Mouse (Mus musculus) CH12.LX (cell line): ENCODE measurements at regions not wholly inside any gene's neighbourhood (a gene's known extent, or its start where the extent isn't known, plus 50 kb on each side); places are given as distances from the start of the nearest gene placed in this dataset.

Experiments used
- DNase-seq: peaks from one replicate; pipeline ENCODE4 v3.0.0-alpha.2; 2013; ENCODE audit errors: extremely low read depth
- H3K27ac ChIP-seq: 2 replicates; pipeline ENCODE4 v1.5.1; 2012; ENCODE audit warnings: low read depth, mild to moderate bottlenecking, control low read depth, moderate library complexity; ENCODE audit not compliant: insufficient read depth
- H3K27me3 ChIP-seq: replicated peaks from 2 replicates; pipeline ENCODE3; 2012; ENCODE audit warnings: inconsistent platforms
- H3K36me3 ChIP-seq, 2 experiments: replicated peaks in 1 of 2; 2 replicates each; pipeline versions ENCODE3 to v1.6.1; 2012; ENCODE audit warnings: inconsistent platforms in 1 of 2, low read length in 1 of 2, mild to moderate bottlenecking in 1 of 2, mixed read lengths in 1 of 2, moderate library complexity in 1 of 2; ENCODE audit not compliant: control insufficient read depth in 1 of 2, insufficient read depth in 1 of 2
- H3K4me1 ChIP-seq, 2 experiments: 2 replicates each; pipeline ENCODE4 v1.6.1; 2012; ENCODE audit warnings: inconsistent platforms in 1 of 2, moderate library complexity in 1 of 2; ENCODE audit not compliant: insufficient read depth in 2 of 2, control insufficient read depth in 1 of 2
- H3K4me2 ChIP-seq: 2 replicates; pipeline ENCODE4 v1.6.1; 2012; ENCODE audit warnings: low read depth, mild to moderate bottlenecking, control low read depth; ENCODE audit not compliant: poor library complexity, insufficient read depth, severe bottlenecking
- H3K4me3 ChIP-seq, 3 experiments: fragments of 150-350 bp in 1 of 3; sonication (generic) in 1 of 3; replicated peaks in 1 of 3; 2 replicates each; pipeline versions ENCODE3 to v1.5.1; 2011 to 2012; ENCODE audit warnings: low read depth in 2 of 3, low read length in 2 of 3, mild to moderate bottlenecking in 2 of 3, moderate library complexity in 2 of 3, control low read depth in 1 of 3, improper control_type of control experiment in 1 of 3, inconsistent platforms in 1 of 3, mixed read lengths in 1 of 3; ENCODE audit not compliant: poor library complexity in 1 of 3
- H3K79me2 ChIP-seq: replicated peaks from 2 replicates; pipeline ENCODE4 v1.6.1; 2012; ENCODE audit warnings: mild to moderate bottlenecking, moderate library complexity; ENCODE audit not compliant: control insufficient read depth, poor library complexity, insufficient read depth, severe bottlenecking; ENCODE audit errors: extremely low read depth
- H3K9ac ChIP-seq: 2 replicates; pipeline ENCODE4 v1.6.1; 2012; ENCODE audit warnings: low read depth, mild to moderate bottlenecking, control low read depth, moderate library complexity; ENCODE audit not compliant: insufficient read depth
- H3K9me3 ChIP-seq: replicated peaks from 2 replicates; pipeline ENCODE3; 2012; ENCODE audit warnings: low read length, inconsistent platforms, mixed read lengths
- BHLHE40 ChIP-seq: IDR thresholded peaks from 2 replicates; pipeline ENCODE4 v1.6.1; 2011; ENCODE audit warnings: mild to moderate bottlenecking, low read depth, low read length, improper control_type of control experiment
- CHD1 ChIP-seq: IDR thresholded peaks from 2 replicates; pipeline ENCODE4 v1.6.1; 2012; ENCODE audit warnings: low read depth, low read length, improper control_type of control experiment, inconsistent platforms
- CHD2 ChIP-seq: IDR thresholded peaks from 2 replicates; pipeline ENCODE4 v1.6.1; 2011; ENCODE audit warnings: low read length, improper control_type of control experiment
- E2F4 ChIP-seq: IDR thresholded peaks from 2 replicates; pipeline ENCODE4 v1.6.1; 2011; ENCODE audit warnings: low read depth, low read length, improper control_type of control experiment; ENCODE audit not compliant: insufficient replicate concordance
- ETS1 ChIP-seq: conservative IDR thresholded peaks from 2 replicates; pipeline ENCODE4 v1.6.1; 2012; ENCODE audit warnings: low read depth, mild to moderate bottlenecking, inconsistent platforms, low read length, improper control_type of control experiment, moderate library complexity
- GABPA ChIP-seq: IDR thresholded peaks from 2 replicates; pipeline ENCODE4 v1.6.1; 2012; ENCODE audit warnings: low read depth, low read length, improper control_type of control experiment, inconsistent platforms; ENCODE audit not compliant: insufficient replicate concordance
- IRF4 ChIP-seq: IDR thresholded peaks from 2 replicates; pipeline ENCODE4 v1.6.1; 2014; ENCODE audit warnings: low read depth, mild to moderate bottlenecking, inconsistent platforms, low read length, improper control_type of control experiment
- JUN ChIP-seq: IDR thresholded peaks from 2 replicates; pipeline ENCODE4 v1.6.1; 2011; ENCODE audit warnings: low read depth, mild to moderate bottlenecking, low read length, improper control_type of control experiment, moderate library complexity; ENCODE audit not compliant: insufficient read depth
- JUND ChIP-seq: conservative IDR thresholded peaks from 2 replicates; pipeline ENCODE4 v1.6.1; 2011; ENCODE audit warnings: low read depth, low read length, improper control_type of control experiment
- KAT2A ChIP-seq: IDR thresholded peaks from 2 replicates; pipeline ENCODE4 v1.6.1; 2012; ENCODE audit warnings: low read length, improper control_type of control experiment, inconsistent platforms; ENCODE audit not compliant: insufficient replicate concordance
- MAZ ChIP-seq: IDR thresholded peaks from 2 replicates; pipeline ENCODE4 v1.6.1; 2012; ENCODE audit warnings: low read depth, mild to moderate bottlenecking, inconsistent platforms, low read length, improper control_type of control experiment, moderate library complexity
- MYC ChIP-seq: IDR thresholded peaks from 2 replicates; pipeline ENCODE4 v1.6.1; 2011; ENCODE audit warnings: low read depth, mild to moderate bottlenecking, improper control_type of control experiment, low read length
- NELFE ChIP-seq: IDR thresholded peaks from 2 replicates; pipeline ENCODE4 v1.6.1; 2011; ENCODE audit warnings: low read depth, low read length, improper control_type of control experiment
- NRF1 ChIP-seq: IDR thresholded peaks from 2 replicates; pipeline ENCODE4 v1.6.1; 2014; ENCODE audit warnings: low read depth, mild to moderate bottlenecking, inconsistent platforms, low read length, improper control_type of control experiment, moderate library complexity
- PAX5 ChIP-seq: IDR thresholded peaks from 2 replicates; pipeline ENCODE4 v1.6.1; 2012; ENCODE audit warnings: low read length, inconsistent platforms, mixed read lengths
- SIN3A ChIP-seq: IDR thresholded peaks from 2 replicates; pipeline ENCODE4 v1.6.1; 2012; ENCODE audit warnings: low read length, improper control_type of control experiment, inconsistent platforms
- SMC3 ChIP-seq: IDR thresholded peaks from 2 replicates; pipeline ENCODE4 v1.6.1; 2011; ENCODE audit warnings: low read depth, low read length, improper control_type of control experiment
- TBP ChIP-seq: conservative IDR thresholded peaks from 2 replicates; pipeline ENCODE4 v1.6.1; 2011; ENCODE audit warnings: low read depth, low read length, improper control_type of control experiment
- USF2 ChIP-seq: conservative IDR thresholded peaks from 2 replicates; pipeline ENCODE4 v1.6.1; 2011; ENCODE audit warnings: low read depth, low read length, improper control_type of control experiment
- ZNF384 ChIP-seq: IDR thresholded peaks from 2 replicates; pipeline ENCODE4 v1.6.1; 2012; ENCODE audit warnings: low read depth, low read length, improper control_type of control experiment, inconsistent platforms
- dilution Hi-C: fragments of 300-500 bp; cut with MboI; formaldehyde crosslinking; loops from 2 replicates; pipeline ENCODE4 v1.14.3; 2020; ENCODE audit warnings: low sequenced_read_pairs; ENCODE audit not compliant: extremely low pct_unique_long_range_greater_than_20kb, extremely low pct_ligation_motif_present
- in situ Hi-C: fragments of 300-500 bp; cut with MboI; formaldehyde crosslinking; loops from 3 replicates; pipeline ENCODE4 v1.14.3; 2019; ENCODE audit warnings: low sequenced_read_pairs, low pct_ligation_motif_present, low pct_unique_long_range_greater_than_20kb, mixed read lengths

DNA sequence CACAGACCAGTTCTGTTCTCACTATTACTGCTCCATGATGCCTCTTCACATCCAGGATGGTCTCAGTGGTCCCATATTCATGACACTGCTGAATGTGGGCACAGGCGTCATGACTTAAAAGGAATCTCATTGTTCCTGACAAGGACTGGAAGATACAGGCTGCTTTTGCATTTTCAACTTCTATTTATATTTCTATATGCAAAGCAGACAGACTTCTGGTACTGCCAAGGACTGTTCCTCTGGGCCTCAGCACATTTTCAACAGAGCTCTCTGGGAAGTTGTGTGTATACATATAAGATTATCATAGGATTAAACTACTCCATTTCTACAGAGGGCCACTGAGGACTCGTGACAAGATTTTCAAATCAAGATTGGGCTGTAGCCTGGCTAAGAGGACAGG lies 146.9 kb upstream of the Tmem72 start:
- dilution Hi-C loops: no loop called here
- in situ Hi-C loops: no loop called here
- Histone ChIP-seq H3K79me2 (no peaks in the 10 kb centered on the region), H3K36me3 (no peaks in the 10 kb centered on the region), H3K4me3 (no peak overlapping the region)
- DNase-seq: no peak
- TF ChIP-seq JUN (no peak), NRF1 (no peak), GABPA (no peak)
- TF ChIP-seq, all 38 proteins: peak for 0
- H3K4me1 ChIP-seq: peaks cover 0 to 11% of the 10 kb centered on the region in 2 experiments; a peak in 2 of 4 replicates
- H3K27ac ChIP-seq: no peak overlapping the region
- no peak overlapping the region for H3K9ac ChIP-seq
- H3K9me3 ChIP-seq: no peaks in the 10 kb centered on the region
- no peaks in the 10 kb centered on the region for H3K27me3 ChIP-seq
- H3K4me2 ChIP-seq: no peak overlapping the region

DNA sequence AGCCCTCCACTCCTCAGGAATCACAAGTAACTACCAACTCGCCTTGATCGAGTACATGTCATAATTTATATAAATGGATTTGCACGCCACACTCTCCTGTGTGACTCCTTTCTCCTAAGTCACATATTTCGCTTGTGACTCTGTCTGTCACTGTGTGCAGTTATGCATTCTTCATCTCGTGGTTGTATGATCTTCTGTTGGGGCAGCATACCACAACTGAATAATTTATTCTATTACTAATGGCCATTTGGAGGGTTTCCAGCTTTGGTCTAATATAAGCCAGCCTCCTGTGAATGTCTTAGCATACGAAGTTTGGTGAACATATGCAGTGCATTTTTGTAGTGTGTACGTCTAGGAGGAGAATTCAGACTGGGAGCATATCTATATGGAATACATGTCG lies 176.6 kb upstream of the Tmem72 start:
- Histone ChIP-seq H3K36me3 (no peaks in the 10 kb centered on the region), H3K79me2 (no peaks in the 10 kb centered on the region), H3K9me3 (no peaks in the 10 kb centered on the region), H3K9ac (no peak overlapping the region), H3K27me3 (no peaks in the 10 kb centered on the region), H3K4me1 (no peaks in the 10 kb centered on the region), H3K4me3 (no peak overlapping the region), H3K27ac (no peak overlapping the region), H3K4me2 (no peak overlapping the region)
- dilution Hi-C loops: no loop called here
- no peak for DNase-seq
- TF ChIP-seq SIN3A (no peak), GABPA (no peak), ETS1 (no peak), USF2 (no peak), ZNF384 (no peak), E2F4 (no peak), JUND (no peak), BHLHE40 (no peak), MAZ (no peak), KAT2A (no peak), CHD2 (no peak), IRF4 (no peak)
- in situ Hi-C loops: no loop called here

DNA sequence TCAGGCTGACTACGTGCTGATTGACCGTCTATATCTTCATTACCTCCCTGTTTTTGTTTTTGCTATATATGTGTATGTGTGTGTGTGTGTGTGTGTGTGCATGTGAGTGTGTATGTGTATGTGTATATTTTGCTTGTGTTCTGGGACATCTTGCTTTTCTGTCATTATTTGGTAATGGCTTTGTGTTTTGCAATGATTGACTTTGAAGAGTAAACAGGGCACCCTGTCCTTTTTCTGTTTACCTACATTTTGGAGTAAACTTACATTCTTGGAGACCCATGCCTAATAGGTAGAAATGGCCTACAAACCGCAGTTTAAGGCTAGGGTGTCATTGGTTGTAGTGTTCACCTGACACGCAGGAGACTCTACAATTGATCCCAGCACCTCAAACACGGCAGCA lies 177.5 kb upstream of the Tmem72 start:
- in situ Hi-C loops: no loop called here
- Histone ChIP-seq H3K4me1 (no peaks in the 10 kb centered on the region), H3K9ac (no peak overlapping the region), H3K27ac (no peak overlapping the region), H3K4me2 (no peak overlapping the region), H3K27me3 (no peaks in the 10 kb centered on the region), H3K79me2 (no peaks in the 10 kb centered on the region), H3K4me3 (no peak overlapping the region), H3K9me3 (no peaks in the 10 kb centered on the region), H3K36me3 (no peaks in the 10 kb centered on the region)
- no peak for TF ChIP-seq CHD1
- TF ChIP-seq MAZ: no peak
- TF ChIP-seq BHLHE40: no peak
- TF ChIP-seq GABPA: no peak
- no peak for TF ChIP-seq PAX5
- no peak for TF ChIP-seq MYC
- TF ChIP-seq CHD2: no peak
- TF ChIP-seq NELFE: no peak
- no peak for TF ChIP-seq SMC3
- no peak for TF ChIP-seq TBP
- no peak for TF ChIP-seq USF2
- no peak for DNase-seq
- dilution Hi-C loops: no loop called here
